Mouse (Mus musculus): ENCODE measurements around the gene Lgi2.

DNA sequence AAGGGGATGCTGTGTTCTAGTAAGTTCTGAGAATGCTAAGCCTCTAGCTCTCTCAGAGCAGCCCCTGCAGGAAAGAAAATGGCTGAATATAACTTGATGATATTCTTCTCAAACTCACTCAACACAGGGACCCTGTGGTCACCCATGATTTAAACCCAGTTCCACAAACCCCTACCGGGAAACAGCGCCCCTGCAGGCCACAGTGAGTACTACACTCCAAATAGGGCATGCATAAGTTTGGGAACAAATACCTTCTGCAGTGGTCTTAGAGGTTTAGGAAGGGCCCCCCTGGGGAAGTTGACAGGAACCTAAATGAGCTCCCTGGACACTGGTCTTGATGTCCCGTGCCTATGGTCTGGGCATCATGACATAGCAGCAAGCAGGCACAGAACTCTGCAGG is 19.3 kb downstream of the Lgi2 start:
- TF ChIP-seq CTCF (IDR thresholded peaks at IDR 0.05; ENCODE audit: borderline replicate concordance, insufficient read depth, low read length) (no peak), POLR2A (IDR thresholded peaks at IDR 0.05; ENCODE audit: low read depth, low read length) (no peak)
